Mouse (Mus musculus) hindbrain, embryonic 14.5 days (tissue): ENCODE results near the gene Rbm3. TPM values are rescaled to one million over a fixed set of nuclear protein-coding genes. Genes with fewer than 3 reads are reported as not detected.

ENCODE experiments used
- ATAC-seq: fragments of 200-750 bp; cut with Nextera tagmentation; 2 replicates; pipeline ENCODE4 v1.8.0; 2017; ENCODE audit warnings: moderate number of reproducible peaks, mild to moderate bottlenecking, moderate TSS enrichment, moderate library complexity; ENCODE audit not compliant: low FRiP score
- DNase-seq: peaks from one replicate; pipeline ENCODE4 v3.0.0-alpha.2; 2015; ENCODE audit warnings: low spot score
- H3K27ac ChIP-seq: fragments of 300-500 bp; sonication (generic); 2 replicates; pipeline ENCODE4 v1.5.1; 2014; ENCODE audit warnings: mild to moderate bottlenecking, moderate library complexity
- H3K27me3 ChIP-seq: fragments of 300-500 bp; sonication (generic); 2 replicates; pipeline ENCODE4 v1.6.1; 2014; ENCODE audit warnings: mild to moderate bottlenecking, low read length, mixed read lengths; ENCODE audit not compliant: control insufficient read depth, insufficient read depth
- H3K36me3 ChIP-seq: fragments of 300-500 bp; sonication (generic); replicated peaks from 2 replicates; pipeline ENCODE4 v1.6.1; 2014; ENCODE audit not compliant: control insufficient read depth, insufficient read depth
- H3K4me1 ChIP-seq: fragments of 300-500 bp; sonication (generic); replicated peaks from 2 replicates; pipeline ENCODE4 v1.6.1; 2014; ENCODE audit warnings: antibody characterized with exemption, low read length, mixed read lengths; ENCODE audit not compliant: control insufficient read depth, insufficient read depth
- H3K4me2 ChIP-seq: fragments of 300-500 bp; sonication (generic); replicated peaks from 2 replicates; pipeline ENCODE4 v1.6.1; 2014; ENCODE audit warnings: mild to moderate bottlenecking, moderate library complexity
- H3K4me3 ChIP-seq: fragments of 300-500 bp; sonication (generic); replicated peaks from 2 replicates; pipeline ENCODE4 v1.5.1; 2014; ENCODE audit warnings: mild to moderate bottlenecking, low read length
- H3K9ac ChIP-seq: fragments of 300-500 bp; sonication (generic); 2 replicates; pipeline ENCODE4 v1.6.1; 2014
- H3K9me3 ChIP-seq: fragments of 300-500 bp; sonication (generic); 2 replicates; pipeline ENCODE4 v1.6.1; 2016; ENCODE audit warnings: low read length; ENCODE audit not compliant: control insufficient read depth
- WGBS: fragments of 180-500 bp; shearing (Covaris S2); extraction: QIAGEN DNeasy Blood & Tissue Kit; methylation state at CpG from one replicate; pipeline ENCODE4 v1.1.7; 2014; 5-methylcytosine and 5-hydroxymethylcytosine counted together
- polyA plus RNA-seq: library from polyadenylated mRNA; unstranded; fragments of >200 nt; fragmentation: Nextera tagmentation; extraction: Ambion mirVana; gene quantifications from 2 replicates; pipeline ENCODE4 v1.2.1, GENCODE M21; 2014

Rbm3 gene
- polyA plus RNA-seq, 1 experiment from 2014 or later, result 340 TPM

GRCm38 (mm10) chrX:8135886-8136285 lies 9.8 kb downstream of the Rbm3 start:
- Histone ChIP-seq H3K27me3 (no peaks in the 10 kb centered on the region), H3K4me1 (peaks cover 5% of the 10 kb centered on the region; the same call in 1 of the 2 replicates), H3K27ac (no peak overlapping the region), H3K4me2 (no peak overlapping the region), H3K4me3 (no peak overlapping the region), H3K9me3 (no peaks in the 10 kb centered on the region), H3K36me3 (peaks cover 30% of the 10 kb centered on the region), H3K9ac (no peak overlapping the region)
- ATAC-seq (no peak), DNase-seq (no peak)
- WGBS, result 61% methylated on average over 2 of the region's 2 CpGs

DNA sequence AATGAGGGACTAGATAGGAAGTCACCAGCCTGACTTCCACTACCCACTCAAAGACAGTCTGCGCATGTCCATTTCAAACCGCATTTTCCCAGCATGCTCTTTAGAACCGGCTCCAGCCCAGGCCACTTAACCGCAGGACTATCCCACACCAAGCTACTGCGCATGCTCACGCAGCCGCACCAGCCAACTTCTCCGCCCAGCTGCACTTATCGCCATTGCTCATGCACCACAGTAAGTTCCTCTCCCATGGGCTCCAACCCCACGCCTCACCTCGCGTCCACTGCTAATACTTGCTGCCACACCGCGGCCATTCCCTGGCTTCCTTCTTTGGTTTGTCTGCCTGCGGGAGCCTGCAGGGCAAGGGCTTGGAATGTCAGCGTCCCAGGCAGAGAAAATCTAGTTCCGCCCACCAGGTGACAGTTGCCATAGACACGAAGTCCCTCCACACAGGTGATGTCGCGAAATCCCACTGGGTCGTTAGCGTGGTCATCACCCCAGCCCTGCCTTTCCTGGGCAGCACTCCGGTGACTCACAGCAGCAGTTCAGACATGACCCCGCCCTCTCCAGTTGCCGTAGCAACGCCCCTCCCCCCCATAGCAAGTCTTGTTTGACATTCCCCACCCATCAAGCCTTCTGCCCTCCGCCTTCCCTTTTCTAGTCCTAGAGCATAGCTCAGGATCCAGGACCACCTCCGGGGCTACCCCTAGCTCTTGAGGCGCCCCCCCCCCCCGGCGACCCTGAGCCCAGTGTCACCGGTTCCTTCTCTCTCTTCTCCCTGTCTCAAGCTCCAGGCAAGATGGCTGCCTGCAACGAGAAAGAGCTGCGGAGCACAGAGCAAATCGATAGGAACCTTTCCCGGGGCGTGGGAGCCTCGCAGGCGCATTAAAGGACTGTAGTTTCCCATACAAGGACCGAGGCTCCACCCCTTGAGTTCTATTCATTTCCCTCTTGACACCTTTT lies 13.4 kb downstream of the Rbm3 start, which contains the start of gene Wdr13:
Gene Wdr13, minus strand, starts transcription at position 876 of the 960 bp plus-strand sequence.
- 13% methylated on average over 36 of the region's 40 CpGs for WGBS
- H3K9me3 ChIP-seq, result no peaks in the 10 kb centered on the region
- peaks cover 33% of the 10 kb centered on the region; the same call in 1 of the 2 replicates for H3K36me3 ChIP-seq
- H3K4me2 ChIP-seq, result peak within 1 kb of the TSS; percentile 54
- peak within 1 kb of the TSS; percentile 67 for H3K9ac ChIP-seq
- peak within 1 kb of the TSS; percentile 57 for H3K4me3 ChIP-seq
- ATAC-seq, result peak; percentile 86
- H3K27me3 ChIP-seq, result no peaks in the 10 kb centered on the region
- DNase-seq, result peak; percentile 88
- peaks cover 5% of the 10 kb centered on the region; the same call in 1 of the 2 replicates for H3K4me1 ChIP-seq
- peak within 1 kb of the TSS; percentile 97 for H3K27ac ChIP-seq

- Histone ChIP-seq H3K4me1 (peaks cover 5% of the 10 kb centered on the region; the same call in 1 of the 2 replicates), H3K4me2 (peak overlapping the region; percentile 54), H3K9me3 (no peaks in the 10 kb centered on the region), H3K36me3 (peaks cover 40% of the 10 kb centered on the region), H3K27ac (0 out of 2 replicates have a peak overlapping the region, but pooled peaks have one; percentile 97), H3K4me3 (peak overlapping the region; percentile 57), H3K27me3 (no peaks in the 10 kb centered on the region), H3K9ac (no peak overlapping the region)
- ATAC-seq (no peak), DNase-seq (no peak)
- WGBS, result 90% methylated on average over 17 of the region's 17 CpGs
Observed at GRCm38 (mm10) chrX:8131393-8131792, 14.3 kb downstream of the Rbm3 start.

- Histone ChIP-seq H3K9me3 (no peaks in the 10 kb centered on the region), H3K4me1 (no peaks in the 10 kb centered on the region), H3K9ac (no peak overlapping the region), H3K4me3 (no peak overlapping the region), H3K27me3 (no peaks in the 10 kb centered on the region), H3K4me2 (no peak overlapping the region), H3K27ac (no peak overlapping the region), H3K36me3 (peaks cover 57% of the 10 kb centered on the region)
- 77% methylated on average over 7 of the region's 7 CpGs for WGBS
- no peak for DNase-seq
- ATAC-seq, result no peak
Observed at GRCm38 (mm10) chrX:8125235-8125634, 20.4 kb downstream of the Rbm3 start.

DNA sequence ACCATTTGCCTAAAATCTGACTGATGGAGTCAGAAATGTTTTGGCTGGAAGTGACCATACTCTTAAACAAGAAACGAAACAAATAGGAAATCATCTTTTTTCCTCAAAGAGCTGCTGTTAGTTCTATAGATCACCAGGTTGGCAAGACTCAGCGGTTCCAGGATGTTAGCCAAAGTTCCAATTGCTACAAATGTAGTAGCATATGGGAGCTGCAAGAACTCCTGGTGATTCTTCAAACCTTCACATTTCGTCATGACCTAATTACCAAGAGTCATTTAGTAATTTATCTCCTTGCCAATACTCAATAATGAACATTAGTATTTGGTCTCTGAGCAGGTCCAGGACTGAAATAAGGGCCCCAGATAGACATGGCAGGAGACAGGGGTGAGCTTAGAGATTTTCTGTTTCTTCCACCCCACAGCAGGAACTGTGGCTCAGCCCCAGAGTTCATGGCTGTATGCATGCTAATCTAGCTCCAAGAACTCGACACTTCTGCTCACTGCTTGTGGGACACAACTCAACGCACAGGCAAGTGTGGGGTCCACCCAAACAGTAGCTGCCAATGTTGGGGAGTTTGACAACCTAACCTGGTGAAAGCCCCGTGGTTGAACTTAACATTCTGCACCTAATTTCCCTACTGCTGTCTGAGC lies 21.7 kb downstream of the Rbm3 start:
- ATAC-seq, result no peak
- Histone ChIP-seq H3K4me1 (no peaks in the 10 kb centered on the region), H3K4me3 (no peak overlapping the region), H3K9ac (no peak overlapping the region), H3K4me2 (no peak overlapping the region), H3K36me3 (peaks cover 52% of the 10 kb centered on the region), H3K9me3 (no peaks in the 10 kb centered on the region), H3K27me3 (no peaks in the 10 kb centered on the region), H3K27ac (no peak overlapping the region)
- DNase-seq, result no peak
- 84% methylated on average over 6 of the region's 6 CpGs for whole genome bisulfite sequencing

GRCm38 (mm10) chrX:8117264-8117663 lies 28.4 kb downstream of the Rbm3 start:
- H3K9me3 ChIP-seq, result no peaks in the 10 kb centered on the region
- H3K4me3 ChIP-seq, result no peak overlapping the region
- H3K4me2 ChIP-seq, result no peak overlapping the region
- ATAC-seq (no peak), DNase-seq (no peak)
- H3K36me3 ChIP-seq, result 0 out of 2 replicates have a peak, but pooled peaks cover 6% of the 10 kb centered on the region
- H3K4me1 ChIP-seq, result no peaks in the 10 kb centered on the region
- no peak overlapping the region for H3K27ac ChIP-seq
- no peak overlapping the region for H3K9ac ChIP-seq
- H3K27me3 ChIP-seq, result no peaks in the 10 kb centered on the region

GRCm38 (mm10) chrX:8115275-8115674 lies 30.4 kb downstream of the Rbm3 start:
- Histone ChIP-seq H3K4me3 (no peak overlapping the region), H3K36me3 (0 out of 2 replicates have a peak, but pooled peaks cover 6% of the 10 kb centered on the region), H3K27me3 (no peaks in the 10 kb centered on the region), H3K27ac (no peak overlapping the region), H3K4me2 (no peak overlapping the region), H3K4me1 (no peaks in the 10 kb centered on the region), H3K9me3 (no peaks in the 10 kb centered on the region), H3K9ac (no peak overlapping the region)
- DNase-seq, result no peak
- ATAC-seq, result no peak
- WGBS, result 74% methylated on average over 4 of the region's 4 CpGs

DNA sequence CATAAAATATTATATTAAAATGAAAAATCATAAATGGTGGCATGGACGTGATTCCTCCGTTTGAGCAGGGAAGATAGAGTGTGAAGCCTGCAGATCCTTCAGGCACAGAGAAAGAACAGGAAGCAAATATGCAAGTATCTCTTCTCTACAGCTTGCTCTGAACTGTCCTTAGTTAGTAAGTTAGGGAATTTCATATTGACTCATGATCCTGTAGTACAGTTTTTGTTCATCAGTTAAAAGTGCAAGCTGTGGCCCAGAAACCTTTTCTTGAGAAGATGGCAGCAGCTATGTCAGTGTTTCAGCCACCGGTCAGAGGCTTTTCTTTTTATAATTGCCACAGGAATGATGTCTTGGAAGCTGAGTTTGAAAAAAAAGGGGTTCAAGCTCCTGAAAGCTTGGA lies 40.7 kb downstream of the Rbm3 start:
- ATAC-seq (no peak), DNase-seq (no peak)
- Histone ChIP-seq H3K4me1 (peaks cover 7% of the 10 kb centered on the region; the same call in 1 of the 2 replicates), H3K36me3 (no peaks in the 10 kb centered on the region), H3K9ac (no peak overlapping the region), H3K4me3 (no peak overlapping the region), H3K27ac (no peak overlapping the region), H3K4me2 (no peak overlapping the region), H3K9me3 (no peaks in the 10 kb centered on the region), H3K27me3 (no peaks in the 10 kb centered on the region)
- WGBS, result 87% methylated on average over 3 of the region's 3 CpGs

DNA sequence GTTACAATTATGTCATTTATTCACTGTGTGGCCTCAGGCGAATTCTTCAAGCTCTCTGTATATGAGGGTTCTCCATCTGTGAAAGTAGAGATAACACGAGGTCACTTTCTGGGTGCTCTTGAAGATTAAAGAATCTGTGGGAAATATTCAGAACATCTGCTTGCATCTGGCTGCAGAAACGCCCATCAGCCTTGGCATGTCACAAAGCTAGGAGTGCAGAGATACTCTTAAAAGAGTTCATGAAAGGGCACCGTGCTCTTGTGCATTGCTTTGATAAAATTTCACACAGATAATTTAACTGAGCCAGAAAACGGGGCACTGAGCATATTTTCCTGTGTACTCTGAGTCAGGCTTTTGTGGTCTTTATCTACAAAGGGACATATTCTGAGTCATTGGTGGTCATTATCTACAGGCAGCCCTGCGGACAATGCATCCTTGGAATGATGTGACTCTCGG lies 43.4 kb downstream of the Rbm3 start:
- no peak for ATAC-seq
- no peak overlapping the region for H3K4me2 ChIP-seq
- H3K27ac ChIP-seq, result no peak overlapping the region
- no peaks in the 10 kb centered on the region for H3K36me3 ChIP-seq
- no peaks in the 10 kb centered on the region for H3K27me3 ChIP-seq
- H3K9ac ChIP-seq, result no peak overlapping the region
- H3K4me3 ChIP-seq, result no peak overlapping the region
- WGBS, result 66% methylated on average over 7 of the region's 7 CpGs
- no peak for DNase-seq
- no peaks in the 10 kb centered on the region for H3K9me3 ChIP-seq
- peaks cover 7% of the 10 kb centered on the region; the same call in 1 of the 2 replicates for H3K4me1 ChIP-seq
